Mouse (Mus musculus) layer of hippocampus, adult 2 months (tissue): Measurements from ENCODE around the gene Zfp212. TPM values are rescaled to one million over a fixed set of nuclear protein-coding genes. Genes with fewer than 3 reads are reported as not detected.

ENCODE experiments used
- DNase-seq, 2 experiments: peaks; one replicate each; pipeline ENCODE4 v3.0.0; 2022; ENCODE audit warnings: low spot score in 2 of 2
- H3K27ac ChIP-seq: fragments of 200-600 bp; 2 replicates; pipeline ENCODE4 v1.8.1; 2022
- H3K4me3 ChIP-seq: fragments of 200-600 bp; 2 replicates; pipeline ENCODE4 v1.8.1; 2022; ENCODE audit warnings: mild to moderate bottlenecking
- CTCF ChIP-seq: fragments of 200-600 bp; conservative IDR thresholded peaks from 2 replicates; pipeline ENCODE4 v1.8.1; 2022; ENCODE audit warnings: antibody characterized with exemption, mild to moderate bottlenecking, moderate library complexity
- total RNA-seq, 2 experiments: library from RNA; stranded (reverse); gene quantifications; 2 replicates each; pipeline ENCODE4 v1.2.3; 2021

Gene Zfp212
- total RNA-seq, 2 experiments from 2014 or later = 20.6 to 22.0 TPM

DNA sequence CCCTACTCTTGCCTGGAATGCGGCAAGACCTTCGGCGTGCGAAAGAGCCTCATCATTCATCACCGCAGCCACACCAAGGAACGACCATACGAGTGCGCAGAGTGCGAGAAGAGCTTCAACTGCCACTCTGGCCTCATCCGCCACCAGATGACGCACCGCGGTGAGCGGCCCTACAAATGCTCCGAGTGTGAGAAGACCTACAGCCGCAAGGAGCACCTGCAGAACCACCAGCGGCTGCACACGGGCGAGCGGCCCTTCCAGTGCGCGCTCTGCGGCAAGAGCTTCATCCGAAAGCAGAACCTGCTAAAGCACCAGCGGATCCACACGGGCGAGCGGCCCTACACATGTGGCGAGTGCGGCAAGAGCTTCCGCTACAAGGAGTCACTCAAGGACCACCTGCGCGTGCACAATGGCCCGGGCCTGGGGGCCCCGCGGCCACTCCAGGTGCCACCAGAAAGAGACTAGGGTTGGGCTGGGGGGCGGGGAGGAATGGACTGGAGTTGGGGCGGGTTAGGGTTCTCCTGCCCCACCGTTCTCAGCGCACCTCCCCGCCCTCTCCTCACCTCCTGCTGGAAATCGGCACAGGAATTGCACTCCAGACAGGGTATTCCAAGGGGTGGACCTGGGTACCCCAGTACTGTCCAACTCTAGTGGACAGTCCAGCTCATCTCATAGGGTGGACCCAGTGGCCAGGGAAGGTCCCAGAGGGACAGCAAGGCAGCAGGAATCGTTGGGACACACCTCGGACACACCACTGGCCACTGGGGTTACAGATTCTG lies 15.2 kb upstream of the Zfp212 start:
- H3K27ac ChIP-seq = no peak overlapping the region
- DNase-seq = no peak
- no peak for TF ChIP-seq CTCF
- H3K4me3 ChIP-seq = no peak overlapping the region

DNA sequence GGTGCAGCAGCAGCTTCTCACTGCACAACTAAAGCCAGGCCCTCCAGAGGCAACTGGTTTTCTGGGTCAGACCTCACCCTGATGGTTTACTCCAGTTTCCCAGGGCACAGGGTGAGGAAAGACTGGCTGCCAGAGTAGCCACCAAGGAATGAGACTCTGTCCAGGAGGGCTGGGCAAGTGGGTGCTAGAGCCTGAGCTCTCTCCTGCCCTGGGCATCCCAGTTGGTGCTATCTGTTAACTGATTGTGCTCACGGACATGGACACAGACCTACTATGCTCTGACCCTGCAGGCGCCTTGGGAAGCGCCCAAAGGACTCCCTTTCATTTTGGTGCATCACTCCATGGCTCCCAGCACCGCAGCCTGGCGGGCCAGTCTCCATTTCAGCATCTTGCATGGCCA lies 13.9 kb upstream of the Zfp212 start:
- Histone ChIP-seq H3K27ac (no peak overlapping the region), H3K4me3 (no peak overlapping the region)
- no peak for TF ChIP-seq CTCF
- DNase-seq = no peak

DNA sequence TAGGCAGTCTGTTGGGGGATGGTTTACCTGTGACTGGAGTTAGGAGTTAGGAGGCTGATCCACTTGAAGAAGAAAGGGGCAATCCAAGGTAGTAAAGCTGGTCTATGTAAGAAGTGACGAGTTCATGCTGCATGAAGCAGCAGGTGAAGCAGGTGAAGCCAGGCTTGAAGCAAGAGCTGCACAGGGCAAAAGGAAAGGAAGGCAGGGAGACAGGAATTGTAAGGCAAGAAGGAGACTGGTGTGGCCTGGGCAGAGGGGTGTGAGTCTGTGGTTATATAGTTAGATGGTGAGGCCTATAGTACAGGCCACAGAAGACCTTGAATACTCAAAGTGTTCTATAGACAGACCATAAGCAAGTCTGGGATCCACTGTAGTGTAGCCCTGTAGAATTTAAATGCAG lies 11.3 kb upstream of the Zfp212 start:
- no peak overlapping the region for H3K27ac ChIP-seq

DNA sequence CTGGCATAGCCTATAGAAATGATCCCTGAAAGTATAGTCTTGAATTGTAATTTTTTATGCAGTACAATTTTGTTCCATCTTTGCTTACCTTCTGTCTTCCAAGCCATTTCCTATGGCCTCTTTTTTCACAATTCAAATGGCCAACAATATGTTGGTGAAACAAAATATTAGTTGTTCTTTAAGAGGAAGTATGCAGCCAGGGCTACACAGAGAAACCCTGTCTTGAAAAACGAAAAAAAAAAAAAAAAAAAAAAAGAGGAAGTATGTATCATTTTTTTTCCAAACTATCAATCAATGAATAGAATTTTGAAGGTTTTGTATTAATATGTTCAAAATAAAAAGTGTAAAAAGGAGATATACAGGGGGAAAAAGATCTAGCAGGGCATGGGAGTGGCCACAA lies 8.6 kb upstream of the Zfp212 start:
- no peak for TF ChIP-seq CTCF
- Histone ChIP-seq H3K4me3 (no peak overlapping the region), H3K27ac (no peak overlapping the region)
- DNase-seq = no peak

More for the DNA sequence above, 11.3 kb upstream of the Zfp212 start:
- no peak for DNase-seq
- no peak overlapping the region for H3K4me3 ChIP-seq
- TF ChIP-seq CTCF = no peak

DNA sequence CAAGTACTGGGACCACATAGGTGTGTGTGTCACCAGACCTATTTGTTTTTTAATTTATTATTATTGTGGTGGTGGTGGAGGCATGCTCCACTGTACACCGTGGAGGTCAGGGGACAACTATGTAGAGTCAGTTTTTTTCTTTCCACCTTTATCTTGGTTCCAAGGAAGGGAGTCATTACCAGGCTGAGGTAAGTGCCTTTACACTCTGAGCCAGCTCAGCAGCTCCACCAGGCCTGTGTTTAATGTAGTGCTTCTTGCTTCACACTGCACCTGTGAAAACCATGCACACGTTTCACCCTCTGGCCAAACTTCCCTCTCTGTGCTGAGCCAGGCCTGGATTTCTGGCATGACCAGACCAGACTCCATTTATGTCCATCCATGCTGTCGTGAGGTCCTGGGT lies 7.3 kb upstream of the Zfp212 start:
- TF ChIP-seq CTCF = no peak
- Histone ChIP-seq H3K4me3 (no peak overlapping the region), H3K27ac (no peak overlapping the region)
- no peak for DNase-seq

DNA sequence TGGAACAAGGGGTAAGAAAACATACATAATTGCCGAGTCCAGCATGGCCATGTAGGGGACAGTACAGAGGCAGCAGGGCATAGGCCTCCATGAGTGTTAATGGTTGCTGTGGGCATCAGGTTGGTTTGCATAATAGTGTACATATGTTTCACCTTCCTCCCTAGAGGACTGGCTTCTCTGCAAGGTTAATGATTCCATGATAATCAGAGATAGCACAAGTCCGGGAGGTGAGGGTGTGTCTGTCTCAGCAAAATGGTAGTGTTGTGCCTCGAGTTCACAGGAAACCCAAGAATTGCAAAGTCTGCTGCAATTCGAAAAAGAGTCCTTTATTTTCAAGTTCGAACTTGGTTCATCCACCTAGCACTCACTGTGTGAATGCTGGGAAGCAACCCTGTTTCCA lies 3.2 kb upstream of the Zfp212 start:
- no peak for TF ChIP-seq CTCF
- Histone ChIP-seq H3K27ac (no peak overlapping the region), H3K4me3 (no peak overlapping the region)
- DNase-seq = no peak

DNA sequence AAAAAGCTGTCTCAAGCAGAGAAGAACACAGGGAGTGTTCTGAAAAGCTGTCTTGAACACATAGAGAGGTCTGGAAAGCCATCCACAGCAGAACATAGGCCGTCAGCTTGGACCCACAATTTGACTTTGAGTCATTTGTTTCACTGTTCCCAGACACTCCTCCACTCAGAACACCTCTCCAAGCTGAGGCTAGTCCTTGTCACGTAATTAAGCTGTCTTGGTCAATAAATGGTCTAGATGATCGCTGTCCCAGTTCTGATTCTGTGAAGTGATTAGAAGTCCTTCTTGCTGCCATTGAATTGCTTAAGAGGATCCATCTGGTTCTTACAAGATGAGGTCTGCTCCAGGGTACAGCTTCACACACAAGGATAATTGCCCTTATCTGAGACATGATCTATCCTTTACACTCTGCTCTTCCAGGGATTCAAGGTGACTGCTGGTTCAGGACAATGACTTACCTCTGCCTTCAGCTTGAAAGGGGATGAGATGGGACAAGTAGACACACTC lies 1.5 kb upstream of the Zfp212 start:
- TF ChIP-seq CTCF = no peak
- Histone ChIP-seq H3K4me3 (no peak overlapping the region), H3K27ac (no peak overlapping the region)
- no peak for DNase-seq

DNA sequence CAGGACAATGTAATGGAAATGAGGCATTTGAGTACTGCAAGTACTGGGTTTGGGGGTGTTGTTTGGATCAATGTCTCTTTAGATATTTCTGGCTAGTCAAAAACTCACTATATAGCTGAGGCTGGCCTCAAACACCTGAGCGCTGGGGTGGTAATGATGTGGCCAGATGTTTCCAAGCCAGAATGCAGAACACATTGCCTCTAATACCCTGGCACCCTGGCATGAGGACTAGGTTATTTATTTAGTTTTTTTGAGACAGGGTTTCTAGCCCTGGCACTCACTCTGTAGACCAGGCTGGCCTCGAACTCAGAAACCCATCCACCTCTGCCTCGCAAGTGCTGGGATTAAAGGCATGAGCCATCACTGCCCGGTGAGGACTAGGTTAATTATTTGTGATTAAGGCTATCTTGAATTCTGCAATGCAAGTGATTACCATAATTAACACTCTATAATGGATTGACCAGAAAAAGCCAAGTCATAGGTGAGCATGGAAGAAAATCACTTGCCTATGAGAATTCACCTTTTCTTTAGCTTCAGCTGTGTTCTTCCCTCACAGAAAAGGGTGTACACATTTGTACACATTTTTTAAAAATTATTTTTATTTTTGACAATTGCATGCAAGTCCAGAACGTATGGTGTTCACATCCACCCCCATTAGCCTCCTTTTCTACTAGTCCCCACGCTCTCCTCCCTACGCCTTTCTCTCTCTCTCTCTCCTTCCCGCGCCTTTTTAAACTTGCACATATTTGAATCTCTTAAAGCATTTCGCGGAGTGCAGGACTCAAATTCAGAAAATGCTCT lies 430 bp upstream of the Zfp212 start:
- no peak for TF ChIP-seq CTCF
- H3K27ac ChIP-seq = peak overlapping the region; percentile 98
- peak overlapping the region; percentile 95 for H3K4me3 ChIP-seq
- DNase-seq = no peak

DNA sequence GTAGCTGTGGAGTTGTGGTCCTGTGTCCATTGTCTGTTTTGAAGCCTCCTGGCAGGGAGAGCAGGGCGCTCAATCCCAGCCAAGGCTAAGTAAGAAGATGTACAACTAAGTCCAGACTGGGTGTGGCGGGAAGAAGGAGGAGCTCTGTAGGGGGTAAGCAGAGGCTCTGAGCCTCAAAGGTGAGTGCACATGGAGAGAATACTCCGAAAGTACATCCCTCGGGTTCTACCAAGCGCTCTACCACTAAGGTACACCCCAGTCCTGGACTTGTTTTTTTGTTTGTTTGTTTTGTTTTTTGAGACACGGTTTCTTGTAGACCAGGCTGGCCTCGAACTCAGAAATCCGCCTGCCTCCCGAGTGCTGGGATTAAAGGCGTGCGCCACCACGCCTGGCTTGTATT lies 22.2 kb downstream of the Zfp212 start:
- peak overlapping the region; percentile 54 for H3K4me3 ChIP-seq
- no peak overlapping the region for H3K27ac ChIP-seq
- no peak for DNase-seq
- TF ChIP-seq CTCF = no peak

DNA sequence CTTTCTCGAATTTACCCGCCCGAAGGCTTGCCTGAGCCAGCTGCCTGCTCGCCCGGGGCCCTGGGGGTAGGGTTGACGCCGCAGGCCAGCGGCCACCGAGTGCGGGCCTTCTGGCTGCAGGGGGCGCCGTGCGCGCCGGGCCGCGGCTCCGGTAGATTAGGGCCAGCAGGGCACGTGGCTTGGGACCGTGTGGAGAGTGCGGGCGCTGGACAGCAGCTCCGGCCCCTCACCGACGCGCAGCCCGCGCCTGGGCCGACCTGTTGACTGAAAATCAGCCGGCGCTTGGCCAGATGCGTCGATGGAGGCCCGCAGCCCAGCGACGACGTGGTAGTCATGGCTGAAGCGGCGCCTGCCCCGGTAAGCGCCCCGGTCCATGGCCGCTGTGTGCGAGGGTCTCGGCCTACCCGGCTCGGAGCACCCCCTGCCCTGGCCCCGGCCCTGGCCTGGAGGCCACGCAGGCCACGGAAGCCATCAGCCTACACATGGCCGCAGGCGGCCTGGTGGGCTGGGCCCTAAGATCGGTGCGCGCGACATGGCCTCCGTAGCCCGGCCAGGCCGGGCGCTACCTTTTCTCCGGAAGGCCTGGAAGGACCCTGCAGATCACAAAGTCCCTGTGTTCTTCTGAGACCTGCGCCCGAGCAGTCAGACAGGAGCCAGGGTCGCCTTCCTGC lies 22.9 kb downstream of the Zfp212 start:
- Histone ChIP-seq H3K27ac (peak overlapping the region; percentile 19; the same call in 1 of the 2 replicates), H3K4me3 (peak overlapping the region; percentile 54)
- peak; percentile 73 for TF ChIP-seq CTCF
- DNase-seq = peak; percentile 37 to 62

DNA sequence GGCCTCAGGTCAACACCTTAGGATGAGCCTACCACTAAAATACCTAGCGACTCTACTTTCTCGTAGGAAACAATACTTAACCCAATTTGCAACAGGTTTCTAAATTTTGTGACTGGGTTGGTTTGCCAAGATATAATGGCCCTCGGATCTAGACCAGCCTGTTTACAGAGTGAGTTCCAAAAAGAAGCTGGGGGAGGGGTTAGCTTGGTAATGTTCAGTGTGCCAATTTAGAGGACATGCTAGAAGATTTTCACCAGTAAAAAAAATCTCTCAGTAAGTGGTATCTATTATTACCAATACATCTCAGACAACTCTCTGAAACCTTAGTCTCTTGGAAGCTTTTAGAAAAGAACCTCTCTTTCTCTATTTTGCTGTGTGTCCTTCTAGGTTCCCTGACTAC lies 23.4 kb downstream of the Zfp212 start:
- TF ChIP-seq CTCF = no peak
- H3K4me3 ChIP-seq = peak overlapping the region; percentile 54
- no peak for DNase-seq
- H3K27ac ChIP-seq = no peak overlapping the region

DNA sequence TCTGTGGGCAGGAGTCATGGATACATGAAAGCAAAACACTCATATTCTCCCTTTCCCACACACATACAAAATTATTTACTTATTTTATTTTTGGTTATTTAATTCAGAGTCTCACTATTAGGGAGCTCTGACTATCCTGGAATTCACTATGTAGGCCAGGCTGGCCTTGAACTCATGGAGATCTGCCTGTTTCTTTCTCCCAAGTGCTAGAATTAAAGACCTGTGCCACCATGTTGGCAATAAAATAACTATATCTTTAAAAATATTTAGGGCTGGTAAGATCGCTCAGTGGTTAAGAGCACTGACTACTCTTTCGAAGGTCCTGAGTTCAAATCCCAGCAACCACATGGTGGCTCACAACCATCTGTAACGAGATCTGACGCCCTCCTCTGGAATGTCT lies 27.1 kb downstream of the Zfp212 start:
- no peak overlapping the region for H3K4me3 ChIP-seq
- DNase-seq = no peak
- no peak overlapping the region for H3K27ac ChIP-seq
- TF ChIP-seq CTCF = no peak

DNA sequence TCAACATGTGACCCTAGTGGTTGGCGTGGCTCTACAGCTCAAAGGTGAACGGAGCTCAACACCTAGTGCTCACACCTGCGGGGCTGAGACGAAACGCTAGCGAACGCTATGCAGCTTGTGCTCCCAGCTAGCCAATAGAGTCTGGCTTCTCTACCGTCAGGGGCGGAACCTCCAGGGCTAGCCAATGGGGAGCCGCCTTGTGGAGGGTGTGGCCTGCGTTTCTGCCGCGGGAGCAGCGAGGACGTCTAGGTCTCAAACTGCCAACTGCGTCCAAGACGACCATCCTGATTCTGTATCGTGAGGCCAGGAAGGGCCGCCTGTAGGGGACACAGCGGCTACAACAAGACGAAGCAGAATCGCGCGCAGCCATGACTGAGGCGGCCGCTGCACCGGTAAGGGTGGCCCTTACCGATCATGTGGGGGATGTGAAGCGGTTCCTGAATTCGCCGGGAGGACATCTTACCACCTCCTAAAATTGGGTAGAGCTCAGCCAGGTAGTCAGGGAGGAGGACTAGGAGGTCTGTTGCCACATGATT lies 33.0 kb downstream of the Zfp212 start, which contains the start of gene Zfp956:
TSS of gene Zfp956 (plus strand) at position 200 of the 536 bp plus-strand sequence.
- DNase-seq = peak; percentile 94 to 95
- peak within 1 kb of the TSS; percentile 71 for H3K4me3 ChIP-seq
- TF ChIP-seq CTCF = peak; percentile 41
- H3K27ac ChIP-seq = peak within 1 kb of the TSS; percentile 83
